ENCODE assay signal across 14 mouse cellular contexts in the genomic region with DNA sequence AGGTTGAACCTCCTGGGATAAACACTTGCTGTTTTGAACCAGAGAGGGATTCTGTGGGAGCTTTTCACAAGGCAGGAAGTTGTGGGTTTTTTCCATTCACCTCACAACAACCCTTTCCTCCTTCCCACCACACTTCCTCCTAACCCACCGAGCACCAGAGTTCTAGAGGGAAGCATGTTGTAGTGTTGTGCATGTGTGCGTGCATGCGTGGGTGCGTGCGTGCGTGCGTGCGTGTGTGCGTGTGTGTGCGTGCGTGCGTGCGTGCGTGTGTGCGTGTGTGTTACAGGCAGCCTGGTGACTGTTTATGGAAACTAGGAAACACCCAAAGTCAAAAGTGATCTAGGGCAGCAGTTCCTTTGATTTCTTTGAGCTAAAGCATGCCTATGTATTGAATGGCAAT.
DNase-seq lines count a peak whose midpoint lies in the region; ATAC-seq and TF ChIP-seq lines count a peak whose summit lies in the region.
"Had no signal": no experiment of that assay in that cellular context is flagged by ENCODE, and none has a peak within 500 bp of the region (broad histone marks: within the 10 kb centered on the region; RNA-seq: fewer than 3 reads in every experiment).

No protein-coding gene starts in this region.

- ATAC-seq in heart, embryonic 16.5 days (replicated peaks; ENCODE audit: extremely low read depth, insufficient read depth, low FRiP score) = no peak
- no peak for ATAC-seq in stomach, embryonic 15.5 days (ENCODE audit: insufficient read depth, low FRiP score, low read depth)
- ATAC-seq in stomach, postnatal 0 days (ENCODE audit: low FRiP score, low TSS enrichment) = no peak
- no peak for ATAC-seq in intestine, embryonic 15.5 days
- ATAC-seq: forebrain, embryonic 15.5 days had no signal

- TF ChIP-seq EP300 in stomach, postnatal 0 days (optimal IDR thresholded peaks at IDR 0.05) = no peak

- H3K9me3 ChIP-seq in heart, embryonic 16.5 days (replicated peaks; ENCODE audit: control insufficient read depth, low read length) = no peaks in the 10 kb centered on the region
- H3K9me3 ChIP-seq in stomach, embryonic 15.5 days = no peaks in the 10 kb centered on the region
- no peaks in the 10 kb centered on the region for H3K9me3 ChIP-seq in stomach, postnatal 0 days (ENCODE audit: control insufficient read depth, low read length)
- H3K9me3 ChIP-seq in intestine, embryonic 15.5 days = no peaks in the 10 kb centered on the region
- H3K9me3 ChIP-seq: forebrain, embryonic 15.5 days; midbrain, embryonic 10.5 days; neural tube, embryonic 13.5 days had no signal

- no peak overlapping the region for H3K4me2 ChIP-seq in heart, embryonic 16.5 days (ENCODE audit: low read depth, low read length)
- 0 out of 2 replicates have a peak overlapping the region, but pooled peaks have one; percentile 17 for H3K4me2 ChIP-seq in stomach, embryonic 15.5 days
- no peak overlapping the region for H3K4me2 ChIP-seq in stomach, postnatal 0 days (replicated peaks; ENCODE audit: low read depth)
- peak overlapping the region; percentile 3; the same call in 1 of the 2 replicates for H3K4me2 ChIP-seq in intestine, embryonic 15.5 days (replicated peaks)
- H3K4me2 ChIP-seq: forebrain, embryonic 15.5 days; liver, embryonic 11.5 days; neural tube, embryonic 13.5 days had no signal

- no peaks in the 10 kb centered on the region for H3K27me3 ChIP-seq in heart, embryonic 16.5 days (ENCODE audit: control insufficient read depth, insufficient read depth, low read length)
- no peaks in the 10 kb centered on the region for H3K27me3 ChIP-seq in stomach, embryonic 15.5 days (replicated peaks)
- H3K27me3 ChIP-seq in stomach, postnatal 0 days (ENCODE audit: control insufficient read depth, insufficient read depth, low read length) = no peaks in the 10 kb centered on the region
- no peaks in the 10 kb centered on the region for H3K27me3 ChIP-seq in intestine, embryonic 15.5 days (replicated peaks)
- H3K27me3 ChIP-seq: forebrain, embryonic 15.5 days; neural tube, embryonic 13.5 days had no signal

- no peak for DNase-seq in heart, adult 18-20 months
- DNase-seq in stomach, postnatal 0 days (ENCODE audit: low spot score) = no peak
- DNase-seq in spleen, postnatal 14 days (ENCODE audit: low spot score in 2 of 2) = no peak
- DNase-seq in layer of hippocampus, adult 9-10 months (ENCODE audit: low spot score) = no peak
- DNase-seq: cerebellum, adult 9-10 months; gastrocnemius, postnatal 36 days; right cerebral cortex, postnatal 14 days had no signal

- peaks cover 23% of the 10 kb centered on the region for H3K4me1 ChIP-seq in heart, embryonic 16.5 days (ENCODE audit: control insufficient read depth, insufficient read depth, low read length)
- peaks cover 12% of the 10 kb centered on the region for H3K4me1 ChIP-seq in stomach, embryonic 15.5 days
- peaks cover 3% of the 10 kb centered on the region; the same call in 1 of the 2 replicates for H3K4me1 ChIP-seq in stomach, postnatal 0 days (replicated peaks; ENCODE audit: control insufficient read depth, insufficient read depth)
- peaks cover 14% of the 10 kb centered on the region for H3K4me1 ChIP-seq in intestine, embryonic 15.5 days (replicated peaks)

- no peaks in the 10 kb centered on the region for H3K36me3 ChIP-seq in heart, embryonic 16.5 days (ENCODE audit: control insufficient read depth, insufficient read depth)
- H3K36me3 ChIP-seq in stomach, embryonic 15.5 days = no peaks in the 10 kb centered on the region
- H3K36me3 ChIP-seq in stomach, postnatal 0 days (ENCODE audit: control insufficient read depth, insufficient read depth, low read length) = no peaks in the 10 kb centered on the region
- no peaks in the 10 kb centered on the region for H3K36me3 ChIP-seq in intestine, embryonic 15.5 days
- H3K36me3 ChIP-seq: forebrain, embryonic 15.5 days; midbrain, embryonic 10.5 days; neural tube, embryonic 13.5 days had no signal

- H3K9ac ChIP-seq in heart, embryonic 16.5 days (ENCODE audit: low read length) = no peak overlapping the region
- H3K9ac ChIP-seq in stomach, embryonic 15.5 days = no peak overlapping the region
- H3K9ac ChIP-seq in stomach, postnatal 0 days (ENCODE audit: low read length) = no peak overlapping the region
- H3K9ac ChIP-seq in intestine, embryonic 15.5 days = no peak overlapping the region
- H3K9ac ChIP-seq: forebrain, embryonic 15.5 days; neural tube, embryonic 13.5 days had no signal

- no peak for TF ChIP-seq CTCF in stomach, postnatal 0 days (IDR thresholded peaks at IDR 0.05; ENCODE audit: low read depth)

- no peak overlapping the region for H3K4me3 ChIP-seq in heart, embryonic 16.5 days (ENCODE audit: low read length)
- no peak overlapping the region for H3K4me3 ChIP-seq in stomach, embryonic 15.5 days (replicated peaks)
- H3K4me3 ChIP-seq in stomach, postnatal 0 days (ENCODE audit: low read depth, low read length) = no peak overlapping the region
- no peak overlapping the region for H3K4me3 ChIP-seq in intestine, embryonic 15.5 days (replicated peaks)
- H3K4me3 ChIP-seq: forebrain, embryonic 15.5 days; midbrain, embryonic 10.5 days; neural tube, embryonic 13.5 days had no signal

- WGBS in heart, embryonic 16.5 days = 85% methylated on average over 15 of the region's 15 CpGs
- WGBS in stomach, embryonic 15.5 days = 81% methylated on average over 15 of the region's 15 CpGs
- WGBS in stomach, postnatal 0 days = 91% methylated on average over 15 of the region's 15 CpGs
- WGBS in intestine, embryonic 15.5 days = 85% methylated on average over 15 of the region's 15 CpGs

- peak overlapping the region; percentile 53 for H3K27ac ChIP-seq in heart, embryonic 16.5 days (ENCODE audit: low read length)
- no peak overlapping the region for H3K27ac ChIP-seq in stomach, embryonic 15.5 days
- no peak overlapping the region for H3K27ac ChIP-seq in stomach, postnatal 0 days (replicated peaks)
- H3K27ac ChIP-seq in intestine, embryonic 15.5 days = no peak overlapping the region
- H3K27ac ChIP-seq: forebrain, embryonic 15.5 days; midbrain, embryonic 10.5 days; neural tube, embryonic 13.5 days had no signal

Comparison
In these comparisons a context has a peak if more than half of its experiments do, and no peak if none do; other contexts are left out.
1. H3K4me2 ChIP-seq: peak in stomach, embryonic 15.5 days (single experiment) and intestine, embryonic 15.5 days (single experiment); none in heart, embryonic 16.5 days (single experiment) and stomach, postnatal 0 days (single experiment).